Mouse (Mus musculus) neural tube, embryonic 15.5 days (tissue): Measurements from ENCODE around the gene Mad2l1bp. TPM values are rescaled to one million over a fixed set of nuclear protein-coding genes. Genes with fewer than 3 reads are reported as not detected.

Experiments used
- ATAC-seq: fragments of 200-750 bp; cut with Nextera tagmentation; 2 replicates; pipeline ENCODE4 v1.8.0; 2017; ENCODE audit warnings: mild to moderate bottlenecking, moderate TSS enrichment, moderate library complexity; ENCODE audit not compliant: low FRiP score
- H3K27ac ChIP-seq: fragments of 300-500 bp; sonication (generic); replicated peaks from 2 replicates; pipeline ENCODE4 v1.5.1; 2015; ENCODE audit warnings: mild to moderate bottlenecking, inconsistent platforms
- H3K27me3 ChIP-seq: fragments of 300-500 bp; sonication (generic); replicated peaks from 2 replicates; pipeline ENCODE4 v1.6.1; 2015; ENCODE audit warnings: inconsistent platforms
- H3K36me3 ChIP-seq: fragments of 300-500 bp; sonication (generic); 2 replicates; pipeline ENCODE4 v1.6.1; 2015; ENCODE audit warnings: inconsistent platforms
- H3K4me1 ChIP-seq: fragments of 300-500 bp; sonication (generic); 2 replicates; pipeline ENCODE4 v1.6.1; 2015; ENCODE audit warnings: inconsistent platforms
- H3K4me2 ChIP-seq: fragments of 300-500 bp; sonication (generic); 2 replicates; pipeline ENCODE4 v1.6.1; 2015; ENCODE audit warnings: inconsistent platforms, mild to moderate bottlenecking, moderate library complexity
- H3K4me3 ChIP-seq: fragments of 300-500 bp; sonication (generic); replicated peaks from 2 replicates; pipeline ENCODE4 v1.5.1; 2015; ENCODE audit warnings: mild to moderate bottlenecking, inconsistent platforms
- H3K9ac ChIP-seq: fragments of 300-500 bp; sonication (generic); replicated peaks from 2 replicates; pipeline ENCODE4 v1.6.1; 2015; ENCODE audit warnings: mild to moderate bottlenecking, inconsistent platforms
- H3K9me3 ChIP-seq: fragments of 300-500 bp; sonication (generic); replicated peaks from 2 replicates; pipeline ENCODE4 v1.6.1; 2016; ENCODE audit warnings: inconsistent platforms
- WGBS: fragments of 180-500 bp; shearing (Covaris S2); methylation state at CpG from one replicate; pipeline ENCODE4 v1.1.7; 2015; ENCODE audit warnings: mixed read lengths; 5-methylcytosine and 5-hydroxymethylcytosine counted together
- polyA plus RNA-seq: library from polyadenylated mRNA; unstranded; fragments of >200 nt; fragmentation: Nextera tagmentation; extraction: Ambion mirVana; gene quantifications from 2 replicates; pipeline ENCODE4 v1.2.1, GENCODE M21; 2015

Gene Mad2l1bp
- polyA plus RNA-seq, 1 experiment from 2014 or later = 21.7 TPM

DNA sequence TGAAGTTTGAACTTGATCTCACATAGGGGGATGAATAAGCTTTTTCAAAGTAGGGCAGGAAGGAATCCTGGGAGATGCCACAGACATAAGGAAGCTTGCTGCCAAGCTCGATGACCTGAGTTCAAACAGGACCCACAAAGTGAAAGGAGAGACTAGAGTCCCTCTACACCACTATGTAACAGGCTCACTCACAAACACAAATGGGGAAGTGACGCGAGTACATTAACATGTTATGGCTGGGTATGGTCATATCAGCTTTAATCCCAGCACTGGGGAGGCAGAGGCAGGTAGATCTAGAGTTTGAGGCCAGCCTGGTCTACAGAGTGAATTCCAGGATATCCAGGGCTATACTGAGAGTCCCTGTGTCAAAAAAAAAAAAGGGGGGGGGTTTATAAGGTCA lies 983 bp upstream of the Mad2l1bp start:
- no peaks in the 10 kb centered on the region for H3K27me3 ChIP-seq
- no peak for ATAC-seq
- H3K27ac ChIP-seq = no peak overlapping the region
- peaks cover 14% of the 10 kb centered on the region for H3K4me1 ChIP-seq
- no peaks in the 10 kb centered on the region for H3K36me3 ChIP-seq
- H3K4me2 ChIP-seq = no peak overlapping the region
- no peaks in the 10 kb centered on the region for H3K9me3 ChIP-seq
- H3K4me3 ChIP-seq = no peak overlapping the region
- H3K9ac ChIP-seq = no peak overlapping the region
- 95% methylated on average over 3 of the region's 3 CpGs for WGBS

DNA sequence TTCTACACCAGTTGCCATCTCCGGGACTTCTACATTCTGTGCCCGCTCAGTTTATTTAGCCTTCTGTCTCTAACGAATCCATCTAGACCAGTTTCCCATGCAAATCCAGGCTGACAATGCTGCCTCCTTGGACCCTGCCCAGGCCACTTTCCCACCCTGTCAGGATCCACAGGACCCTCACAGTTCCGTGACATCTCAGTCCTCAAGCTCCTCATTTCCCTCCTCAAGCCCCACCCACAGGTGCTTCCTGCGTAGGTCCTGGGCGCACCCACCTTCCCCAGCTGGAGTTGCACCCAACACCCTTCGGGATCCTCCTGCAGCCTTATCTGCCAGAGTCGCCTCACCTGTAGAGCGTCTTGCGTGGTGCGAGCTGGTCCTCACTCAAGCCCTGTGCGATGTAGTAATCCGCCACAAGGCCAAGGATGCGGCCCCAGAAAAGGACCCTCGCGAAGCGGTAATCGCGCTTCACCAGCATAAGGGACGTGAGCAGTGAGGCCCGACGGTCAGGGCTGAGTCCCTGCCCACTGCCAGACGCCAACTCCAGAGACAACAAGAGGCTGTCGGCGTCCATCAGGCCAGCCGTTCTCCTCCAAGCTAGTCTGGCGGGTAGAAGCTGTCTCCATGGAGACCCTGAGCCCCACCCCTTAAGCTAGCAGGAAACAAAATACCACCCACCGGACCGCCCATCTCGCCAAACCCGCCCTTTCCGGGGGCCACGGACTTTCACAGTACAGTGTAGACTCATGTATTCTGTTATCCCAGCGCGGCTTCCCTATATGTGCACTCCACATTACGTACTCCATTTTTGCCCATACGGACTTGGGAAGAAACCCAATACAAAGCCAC lies 9.6 kb downstream of the Mad2l1bp start, which contains the start of gene Rsph9:
TSS of gene Rsph9 (minus strand) at position 639 of the 846 bp plus-strand sequence.
- H3K36me3 ChIP-seq = peaks cover 31% of the 10 kb centered on the region
- peak within 1 kb of the TSS; percentile 54 for H3K27ac ChIP-seq
- 7% methylated on average over 37 of the region's 37 CpGs for whole genome bisulfite sequencing

GRCm38 (mm10) chr17:46139872-46140271 lies 13.5 kb downstream of the Mad2l1bp start:
- Histone ChIP-seq H3K27ac (no peak overlapping the region), H3K36me3 (peaks cover 2% of the 10 kb centered on the region; the same call in 1 of the 2 replicates), H3K9me3 (no peaks in the 10 kb centered on the region), H3K27me3 (no peaks in the 10 kb centered on the region), H3K4me1 (peaks cover 19% of the 10 kb centered on the region), H3K4me2 (no peak overlapping the region), H3K9ac (no peak overlapping the region), H3K4me3 (no peak overlapping the region)
- WGBS = 94% methylated on average over 3 of the region's 3 CpGs
- ATAC-seq = no peak

More for the DNA sequence above, 9.6 kb downstream of the Mad2l1bp start, which contains the start of gene Rsph9:
- peak; percentile 94 for ATAC-seq
- Histone ChIP-seq H3K4me1 (peaks cover 19% of the 10 kb centered on the region), H3K27me3 (no peaks in the 10 kb centered on the region), H3K9ac (peak within 1 kb of the TSS; percentile 65), H3K9me3 (no peaks in the 10 kb centered on the region), H3K4me2 (peak within 1 kb of the TSS; percentile 80), H3K4me3 (peak within 1 kb of the TSS; percentile 53)

GRCm38 (mm10) chr17:46138563-46139236 lies 14.7 kb downstream of the Mad2l1bp start:
- no peak for ATAC-seq
- Histone ChIP-seq H3K27ac (no peak overlapping the region), H3K9me3 (no peaks in the 10 kb centered on the region), H3K36me3 (peaks cover 5% of the 10 kb centered on the region; the same call in 1 of the 2 replicates), H3K4me2 (no peak overlapping the region), H3K4me3 (no peak overlapping the region), H3K27me3 (no peaks in the 10 kb centered on the region), H3K9ac (no peak overlapping the region), H3K4me1 (peaks cover 10% of the 10 kb centered on the region)
- WGBS = 81% methylated on average over 8 of the region's 8 CpGs

DNA sequence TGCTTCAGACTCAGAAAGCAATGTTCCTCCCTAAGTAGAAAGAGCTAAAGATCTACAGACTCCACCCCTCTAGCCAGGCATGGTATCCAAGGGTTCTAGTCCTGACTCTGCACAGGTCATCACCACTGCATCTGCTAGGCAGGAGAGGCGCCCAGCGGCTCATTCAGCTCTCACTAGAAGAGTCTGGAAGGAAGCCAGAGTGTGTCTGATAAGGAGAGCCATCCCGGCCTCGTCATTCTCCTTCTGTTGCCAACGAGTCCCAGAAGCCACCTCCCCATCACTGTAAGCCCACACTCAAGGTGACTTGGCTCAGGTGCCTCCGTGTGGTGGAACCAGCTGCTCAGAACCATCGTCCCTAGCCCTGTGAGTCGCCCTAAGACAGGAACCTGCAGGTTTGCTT lies 20.5 kb downstream of the Mad2l1bp start:
- no peaks in the 10 kb centered on the region for H3K27me3 ChIP-seq
- H3K4me3 ChIP-seq = no peak overlapping the region
- peaks cover 32% of the 10 kb centered on the region for H3K36me3 ChIP-seq
- WGBS = 74% methylated on average over 8 of the region's 8 CpGs
- no peaks in the 10 kb centered on the region for H3K9me3 ChIP-seq
- H3K9ac ChIP-seq = no peak overlapping the region
- 0 out of 2 replicates have a peak, but pooled peaks cover 4% of the 10 kb centered on the region for H3K4me1 ChIP-seq
- no peak for ATAC-seq
- H3K4me2 ChIP-seq = no peak overlapping the region
- H3K27ac ChIP-seq = no peak overlapping the region

DNA sequence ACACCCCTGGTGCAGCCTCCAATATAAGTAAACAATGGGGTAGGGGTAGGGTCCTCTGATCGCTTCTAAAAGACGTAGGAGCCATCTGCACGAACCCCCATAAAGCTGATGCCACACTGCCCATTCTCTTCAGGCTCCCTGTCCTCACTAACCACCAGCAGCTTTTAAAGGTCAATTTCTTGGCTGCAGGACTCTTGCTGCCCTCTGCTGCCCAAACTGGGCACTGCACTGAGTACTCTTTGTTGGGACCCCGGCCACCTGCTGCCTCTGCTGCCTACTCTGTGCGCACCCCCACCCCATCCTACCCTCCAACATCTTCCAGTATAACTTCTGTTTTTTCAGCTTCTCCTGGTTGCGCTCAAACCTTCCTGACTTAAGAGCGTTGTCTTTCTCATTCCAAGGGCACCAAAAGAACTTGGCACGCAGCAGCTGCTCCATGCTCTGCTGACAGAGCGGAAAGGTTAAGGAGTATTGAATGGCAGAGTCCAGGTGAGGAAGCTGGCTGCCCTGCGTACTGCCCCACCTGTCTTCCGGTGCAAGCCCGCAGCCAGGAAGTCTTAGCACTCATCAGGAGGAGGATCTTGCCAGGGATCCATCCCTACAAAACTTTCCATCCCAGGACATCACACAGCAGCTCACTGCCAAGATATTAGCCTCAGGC lies 21.2 kb downstream of the Mad2l1bp start:
- Histone ChIP-seq H3K36me3 (peaks cover 38% of the 10 kb centered on the region), H3K4me3 (no peak overlapping the region), H3K27ac (no peak overlapping the region), H3K27me3 (no peaks in the 10 kb centered on the region), H3K4me2 (no peak overlapping the region), H3K9ac (no peak overlapping the region), H3K9me3 (no peaks in the 10 kb centered on the region), H3K4me1 (0 out of 2 replicates have a peak, but pooled peaks cover 4% of the 10 kb centered on the region)
- peak; percentile 43; the same call in 1 of the 2 replicates for ATAC-seq
- 20% methylated on average over 12 of the region's 12 CpGs for WGBS

DNA sequence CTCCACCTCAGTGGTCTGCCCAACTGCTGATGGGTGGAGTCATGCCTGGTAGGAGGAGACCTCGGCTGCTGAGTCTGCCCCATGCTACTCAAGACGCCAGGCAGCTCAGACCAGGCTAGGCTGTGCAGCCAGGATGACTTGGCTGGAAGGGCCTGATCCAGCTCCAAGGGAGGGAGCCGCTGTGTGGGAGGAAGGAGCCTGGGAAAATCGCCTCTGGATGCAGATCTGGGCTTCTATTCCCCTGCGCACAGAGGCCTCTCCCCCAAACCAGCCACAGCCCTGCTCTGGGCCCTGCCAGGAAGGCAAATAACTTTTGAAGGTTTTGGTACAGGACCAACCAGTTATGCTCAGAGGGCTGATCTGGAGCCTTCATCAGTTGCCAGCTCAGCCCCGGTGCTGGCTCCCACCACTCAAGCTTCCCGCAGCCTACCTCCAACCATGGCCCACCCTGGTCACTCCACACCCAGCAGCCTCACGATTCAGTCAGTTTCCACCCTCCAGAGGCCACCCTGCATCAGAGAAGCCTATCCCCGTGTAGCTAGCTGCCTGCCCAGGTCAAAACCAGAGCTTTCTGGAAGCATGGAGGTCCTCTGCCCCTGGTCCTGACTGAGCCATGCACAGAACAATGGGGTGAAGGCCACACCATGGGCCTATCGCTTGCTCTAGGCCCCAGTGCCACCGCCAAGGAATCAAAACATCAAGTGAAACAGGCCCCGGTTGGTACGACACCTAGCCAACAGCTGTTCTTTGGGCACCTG lies 23.4 kb downstream of the Mad2l1bp start:
- peaks cover 59% of the 10 kb centered on the region for H3K36me3 ChIP-seq
- no peak overlapping the region for H3K9ac ChIP-seq
- H3K9me3 ChIP-seq = no peaks in the 10 kb centered on the region
- ATAC-seq = no peak
- 84% methylated on average over 13 of the region's 13 CpGs for WGBS
- H3K4me1 ChIP-seq = 0 out of 2 replicates have a peak, but pooled peaks cover 4% of the 10 kb centered on the region
- no peak overlapping the region for H3K4me3 ChIP-seq
- H3K27me3 ChIP-seq = no peaks in the 10 kb centered on the region
- H3K27ac ChIP-seq = no peak overlapping the region
- no peak overlapping the region for H3K4me2 ChIP-seq

DNA sequence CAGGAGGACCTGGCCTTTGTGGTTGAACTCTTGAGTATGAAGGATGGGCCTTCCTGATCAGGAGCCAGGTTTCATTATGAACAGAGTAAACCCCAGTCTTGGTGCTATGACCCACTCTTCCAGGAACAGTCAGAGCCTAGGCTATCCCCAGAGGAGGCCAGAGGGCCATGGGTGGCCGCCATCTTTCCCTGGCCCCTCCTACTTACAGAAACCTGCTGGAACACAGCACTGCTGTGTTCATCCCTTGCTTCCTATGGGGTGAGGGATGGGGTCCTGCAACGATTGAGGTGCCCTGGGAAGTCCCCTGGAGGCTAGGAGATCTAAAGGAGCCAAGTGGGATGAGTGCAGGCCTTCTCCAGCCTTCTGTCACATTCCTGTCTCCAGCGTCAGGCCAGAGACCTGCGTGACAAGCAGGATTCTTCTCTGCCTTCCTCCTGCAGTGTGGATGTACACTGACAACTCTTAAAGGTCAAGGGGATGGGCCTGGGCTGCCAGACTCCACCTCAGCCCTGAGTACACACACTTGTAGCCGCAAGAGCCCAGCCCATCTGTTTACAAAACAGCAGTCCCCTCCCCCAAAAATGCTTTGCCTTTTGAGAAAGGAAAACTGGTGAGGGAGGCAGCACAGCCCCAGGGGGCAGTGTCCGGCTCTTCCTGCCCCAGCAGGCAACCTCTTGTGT lies 25.4 kb downstream of the Mad2l1bp start:
- Histone ChIP-seq H3K9ac (no peak overlapping the region), H3K4me3 (no peak overlapping the region), H3K27me3 (no peaks in the 10 kb centered on the region), H3K36me3 (peaks cover 76% of the 10 kb centered on the region), H3K27ac (no peak overlapping the region), H3K4me2 (no peak overlapping the region), H3K4me1 (0 out of 2 replicates have a peak, but pooled peaks cover 4% of the 10 kb centered on the region), H3K9me3 (no peaks in the 10 kb centered on the region)
- 89% methylated on average over 6 of the region's 6 CpGs for WGBS
- no peak for ATAC-seq

DNA sequence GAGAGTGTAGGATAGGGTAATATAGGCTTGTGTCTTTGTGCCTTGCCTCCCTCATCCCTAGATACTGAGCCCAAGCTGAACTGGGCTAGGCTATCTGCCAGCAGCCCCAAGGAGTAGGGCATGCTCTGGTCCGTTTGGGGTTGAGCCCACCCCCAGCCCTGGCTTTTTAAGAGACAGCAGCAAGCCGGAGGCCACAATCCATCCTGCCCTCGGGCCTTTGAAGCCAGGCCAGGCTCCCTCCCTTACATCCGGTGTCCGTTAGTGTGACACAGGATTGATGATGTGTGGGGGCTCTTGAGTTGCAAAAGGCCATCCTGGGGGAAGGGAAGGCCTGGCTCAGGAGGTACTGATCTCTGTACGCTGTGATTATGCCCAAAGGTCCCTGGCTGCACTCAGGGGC lies 26.7 kb downstream of the Mad2l1bp start:
- no peak overlapping the region for H3K4me2 ChIP-seq
- H3K4me3 ChIP-seq = no peak overlapping the region
- no peaks in the 10 kb centered on the region for H3K4me1 ChIP-seq
- no peaks in the 10 kb centered on the region for H3K9me3 ChIP-seq
- ATAC-seq = no peak
- WGBS = 83% methylated on average over 6 of the region's 6 CpGs
- H3K36me3 ChIP-seq = peaks cover 88% of the 10 kb centered on the region
- no peak overlapping the region for H3K9ac ChIP-seq
- H3K27ac ChIP-seq = no peak overlapping the region
- H3K27me3 ChIP-seq = no peaks in the 10 kb centered on the region

DNA sequence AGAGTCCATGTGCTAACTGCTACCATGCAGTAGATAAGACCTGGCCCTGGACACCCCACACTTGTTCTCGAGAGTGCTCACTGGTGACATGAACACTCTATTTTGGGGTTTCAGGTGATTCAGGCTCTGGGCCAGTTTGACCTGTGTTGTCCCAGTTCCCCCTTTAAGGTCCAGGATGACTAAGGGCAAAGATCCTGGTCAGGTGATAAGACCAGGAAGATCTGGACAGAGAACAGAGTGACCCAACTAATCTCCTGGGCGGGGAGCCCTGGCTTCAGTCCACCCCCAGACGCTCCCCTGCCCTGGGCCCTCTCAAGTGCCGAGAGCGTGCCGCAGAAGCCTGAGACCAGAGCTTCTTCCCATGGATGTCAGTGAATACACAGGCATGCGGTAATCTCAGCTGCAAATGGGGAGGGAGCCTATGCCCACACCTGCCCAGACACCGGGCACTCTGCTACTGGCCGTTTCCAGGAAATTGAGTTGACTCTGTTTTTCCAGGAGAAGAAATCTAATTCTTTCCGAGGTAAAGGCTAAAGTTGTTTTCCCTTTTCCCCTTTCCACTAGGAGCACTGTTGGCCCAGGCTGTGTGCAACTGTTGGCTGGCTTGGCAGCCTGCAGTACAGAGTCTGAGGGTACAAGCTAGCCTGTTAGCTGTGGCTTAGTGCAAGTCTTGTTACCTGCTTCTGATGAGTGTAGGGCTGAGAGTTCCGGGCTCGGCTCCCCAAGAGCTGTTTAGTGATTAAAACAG lies 29.2 kb downstream of the Mad2l1bp start:
- Histone ChIP-seq H3K36me3 (peaks cover 83% of the 10 kb centered on the region), H3K9me3 (no peaks in the 10 kb centered on the region), H3K9ac (no peak overlapping the region), H3K4me1 (no peaks in the 10 kb centered on the region), H3K27ac (no peak overlapping the region), H3K4me3 (no peak overlapping the region), H3K4me2 (no peak overlapping the region), H3K27me3 (no peaks in the 10 kb centered on the region)
- no peak for ATAC-seq
- WGBS = 94% methylated on average over 12 of the region's 12 CpGs
